Mouse (Mus musculus): ENCODE measurements around the gene Pank3. TPM values are rescaled to one million over a fixed set of nuclear protein-coding genes. Genes with fewer than 3 reads are reported as not detected.
"Not testable (repeated sequence)": the region's sequence is repeated elsewhere in the genome, so short reads cannot be mapped to it uniquely, and the experiment has no call there.

Pank3 gene
- total RNA-seq, 2 experiments from 2014 or later = 57.1 to 58.9 TPM

GRCm38 (mm10) chr11:35838345-35839338 lies 69.4 kb downstream of the Pank3 start:
- peak; percentile 80 to 88 for DNase-seq (ENCODE audit: low spot score in 2 of 2)

GRCm38 (mm10) chr11:35840282-35840681 lies 71.0 kb downstream of the Pank3 start:
- DNase-seq (ENCODE audit: low spot score in 2 of 2) = no peak

GRCm38 (mm10) chr11:35840806-35841205 lies 71.5 kb downstream of the Pank3 start:
- DNase-seq (ENCODE audit: low spot score in 2 of 2) = not testable (repeated sequence)

Small RNA genes within 50 kb of the gene (microRNA-seq; reads per million reads assigned to microRNA genes)
- 3.4 reads per million, percentile 9 among the genes with 10 or more reads in this experiment for gene Mir103-1

Other genes starting within 250 kb of the Pank3 start
- 1 to 10 TPM; 1.2 to 2.7 TPM for gene Fbll1, start 29.4 kb downstream of the Pank3 start, total RNA-seq (2021)
- gene Rars, start 65.0 kb downstream of the Pank3 start, total RNA-seq (2021) = 10 to 100 TPM; 74.8 to 77.9 TPM
- gene Wwc1, start 211.0 kb downstream of the Pank3 start, total RNA-seq (2021) = 10 to 100 TPM; 39.6 to 57.7 TPM

Data from adrenal gland, postnatal 4 days (tissue).